Mouse (Mus musculus): Measurements from ENCODE around the gene Ube2e1.

DNA sequence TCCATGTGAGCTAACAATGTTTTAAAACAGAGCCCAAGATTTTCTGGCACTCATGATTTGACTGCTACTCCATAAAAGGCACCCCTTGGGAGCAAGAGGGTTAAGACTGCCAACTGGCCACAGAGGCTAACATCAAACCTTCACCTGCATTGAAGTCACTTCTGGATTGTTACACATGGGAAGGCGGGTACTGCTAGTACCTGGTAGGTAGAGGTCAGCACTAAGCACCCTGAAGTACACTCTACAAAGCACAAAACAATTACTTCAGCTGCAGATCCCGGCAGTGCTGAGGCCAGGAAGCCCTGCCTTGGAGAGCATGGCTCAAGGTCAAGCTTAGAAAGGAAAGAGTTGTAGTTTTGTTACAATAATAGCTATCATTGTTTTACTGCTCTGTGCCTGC lies 44.3 kb downstream of the Ube2e1 start:
- no peak for TF ChIP-seq GATA1 (IDR thresholded peaks at IDR 0.05; ENCODE audit: borderline replicate concordance, low read length)
- TF ChIP-seq CTCF (IDR thresholded peaks at IDR 0.05; ENCODE audit: low read depth, low read length), result no peak
- no peak for TF ChIP-seq TAL1 (conservative IDR thresholded peaks at IDR 0.05; ENCODE audit: low read depth, low read length)
- TF ChIP-seq POLR2AphosphoS5 (IDR thresholded peaks at IDR 0.05; ENCODE audit: insufficient replicate concordance, low read depth, low read length), result no peak

Measured in G1E (cell line).